Mouse (Mus musculus) macrophage (primary cell): ENCODE measurements at regions not wholly inside any gene's neighbourhood (a gene's known extent, or its start where the extent isn't known, plus 50 kb on each side); places are given as distances from the start of the nearest gene placed in this dataset.

Experiments used
- H3K27ac ChIP-seq: fragments of 350-480 bp; formaldehyde crosslinking; 2 replicates; pipeline ENCODE4 v1.9.0; 2021
- H3K36me3 ChIP-seq: fragments of 350-480 bp; formaldehyde crosslinking; 2 replicates; pipeline ENCODE4 v1.9.0; 2021; ENCODE audit errors: inconsistent target
- H3K4me3 ChIP-seq: fragments of 350-480 bp; formaldehyde crosslinking; 2 replicates; pipeline ENCODE4 v1.9.0; 2021; ENCODE audit errors: inconsistent target
- H3K79me2 ChIP-seq: fragments of 350-480 bp; formaldehyde crosslinking; 2 replicates; pipeline ENCODE4 v1.9.0; 2021; ENCODE audit errors: inconsistent target
- WGBS: methylation state at CpG from one replicate; pipeline ENCODE4 v1.1.7; 2026; ENCODE audit warnings: inconsistent platforms; ENCODE audit not compliant: missing documents; 5-methylcytosine and 5-hydroxymethylcytosine counted together

- Histone ChIP-seq H3K36me3 (no peaks in the 10 kb centered on the region), H3K79me2 (no peaks in the 10 kb centered on the region), H3K4me3 (no peak overlapping the region), H3K27ac (no peak overlapping the region)
- WGBS = 77% methylated on average over 10 of the region's 10 CpGs
Observed at GRCm38 (mm10) chr12:26176231-26176662, 238.8 kb downstream of the Rnf144a start.

DNA sequence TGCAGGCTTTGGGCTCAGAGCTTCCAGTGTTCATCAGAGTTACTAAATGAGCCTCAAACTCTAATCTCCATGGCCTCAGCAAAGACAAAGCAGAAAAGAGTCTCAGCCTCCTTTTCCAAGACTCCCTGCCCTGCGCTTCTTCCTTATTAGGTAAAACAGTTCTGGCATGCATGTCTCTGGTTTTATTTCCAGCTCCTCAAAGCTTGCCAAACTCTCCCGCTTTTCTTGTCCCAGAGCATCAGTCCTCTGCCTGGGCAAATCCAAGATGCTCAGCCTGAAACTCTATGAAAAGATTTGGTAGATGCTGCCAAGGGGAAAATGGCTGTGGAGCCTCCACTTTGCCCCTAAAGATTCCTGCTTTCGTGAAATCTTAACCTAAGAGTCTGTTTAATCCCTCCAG, 251.6 kb downstream of the Rnf144a start:
- WGBS = 95% methylated on average over 3 of the region's 3 CpGs

GRCm38 (mm10) chr12:26160861-26161615, 254.0 kb downstream of the Rnf144a start:
- Histone ChIP-seq H3K27ac (no peak overlapping the region), H3K4me3 (no peak overlapping the region), H3K79me2 (no peaks in the 10 kb centered on the region), H3K36me3 (no peaks in the 10 kb centered on the region)
- 95% methylated on average over 11 of the region's 11 CpGs for WGBS

More for the DNA sequence above, 251.6 kb downstream of the Rnf144a start:
- Histone ChIP-seq H3K79me2 (no peaks in the 10 kb centered on the region), H3K36me3 (no peaks in the 10 kb centered on the region), H3K4me3 (no peak overlapping the region), H3K27ac (no peak overlapping the region)

- no peak overlapping the region for H3K27ac ChIP-seq
- H3K36me3 ChIP-seq = no peaks in the 10 kb centered on the region
- H3K79me2 ChIP-seq = no peaks in the 10 kb centered on the region
- 82% methylated on average over 8 of the region's 8 CpGs for WGBS
- H3K4me3 ChIP-seq = no peak overlapping the region
Observed at GRCm38 (mm10) chr12:26152992-26153391, 262.1 kb downstream of the Rnf144a start.

DNA sequence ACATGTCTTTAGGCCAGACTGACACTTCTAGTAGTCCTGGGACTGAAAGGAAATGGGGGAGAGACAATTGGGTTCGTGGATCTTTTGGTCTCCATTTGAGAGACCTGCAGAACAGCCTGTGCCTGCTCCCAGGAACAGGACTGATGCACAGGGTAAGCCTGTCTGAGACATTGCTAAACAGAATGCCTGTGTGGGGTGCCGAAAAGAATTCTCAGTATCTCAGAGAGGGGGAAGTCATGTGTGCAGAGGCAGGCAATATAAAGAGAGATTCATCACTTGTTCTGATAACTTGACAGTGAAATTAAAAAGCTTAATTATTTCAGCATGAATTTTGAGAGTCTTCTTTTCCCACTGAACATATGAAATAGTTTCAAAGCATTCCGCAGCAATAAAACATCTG, 268.7 kb downstream of the Rnf144a start:
- 70% methylated on average over 3 of the region's 3 CpGs for WGBS
- no peak overlapping the region for H3K4me3 ChIP-seq
- H3K36me3 ChIP-seq = no peaks in the 10 kb centered on the region
- H3K79me2 ChIP-seq = no peaks in the 10 kb centered on the region
- H3K27ac ChIP-seq = no peak overlapping the region

GRCm38 (mm10) chr12:26145085-26145714, 269.9 kb downstream of the Rnf144a start:
- no peak overlapping the region for H3K4me3 ChIP-seq
- no peaks in the 10 kb centered on the region for H3K79me2 ChIP-seq
- no peak overlapping the region for H3K27ac ChIP-seq
- no peaks in the 10 kb centered on the region for H3K36me3 ChIP-seq
- WGBS = 46% methylated on average over 6 of the region's 6 CpGs

GRCm38 (mm10) chr12:26144616-26145015, 270.4 kb downstream of the Rnf144a start:
- Histone ChIP-seq H3K79me2 (no peaks in the 10 kb centered on the region), H3K27ac (no peak overlapping the region), H3K36me3 (no peaks in the 10 kb centered on the region), H3K4me3 (no peak overlapping the region)
- 73% methylated on average over 3 of the region's 3 CpGs for WGBS

GRCm38 (mm10) chr12:26143411-26143810, 271.6 kb downstream of the Rnf144a start:
- 72% methylated on average over 6 of the region's 6 CpGs for WGBS
- Histone ChIP-seq H3K4me3 (no peak overlapping the region), H3K36me3 (no peaks in the 10 kb centered on the region), H3K79me2 (no peaks in the 10 kb centered on the region), H3K27ac (no peak overlapping the region)

GRCm38 (mm10) chr12:26130811-26131210, 284.2 kb downstream of the Rnf144a start:
- H3K36me3 ChIP-seq = no peaks in the 10 kb centered on the region
- no peaks in the 10 kb centered on the region for H3K79me2 ChIP-seq
- WGBS = 94% methylated on average over 8 of the region's 8 CpGs
- no peak overlapping the region for H3K27ac ChIP-seq
- H3K4me3 ChIP-seq = no peak overlapping the region

- H3K4me3 ChIP-seq = no peak overlapping the region
- no peaks in the 10 kb centered on the region for H3K79me2 ChIP-seq
- WGBS = 91% methylated on average over 3 of the region's 3 CpGs
- H3K27ac ChIP-seq = no peak overlapping the region
- no peaks in the 10 kb centered on the region for H3K36me3 ChIP-seq
Observed at GRCm38 (mm10) chr12:26130011-26130410, 285.0 kb downstream of the Rnf144a start.

- Histone ChIP-seq H3K27ac (no peak overlapping the region), H3K4me3 (no peak overlapping the region), H3K79me2 (no peaks in the 10 kb centered on the region), H3K36me3 (no peaks in the 10 kb centered on the region)
- 74% methylated on average over 4 of the region's 4 CpGs for WGBS
Observed at GRCm38 (mm10) chr12:26129511-26129910, 285.5 kb downstream of the Rnf144a start.

- no peaks in the 10 kb centered on the region for H3K36me3 ChIP-seq
- H3K4me3 ChIP-seq = no peak overlapping the region
- H3K27ac ChIP-seq = no peak overlapping the region
- H3K79me2 ChIP-seq = no peaks in the 10 kb centered on the region
Observed at GRCm38 (mm10) chr12:26128851-26129250, 286.2 kb downstream of the Rnf144a start.

- Histone ChIP-seq H3K27ac (no peak overlapping the region), H3K79me2 (no peaks in the 10 kb centered on the region), H3K36me3 (no peaks in the 10 kb centered on the region), H3K4me3 (no peak overlapping the region)
- WGBS = 97% methylated on average over 9 of the region's 9 CpGs
Observed at GRCm38 (mm10) chr12:26126260-26126659, 288.8 kb downstream of the Rnf144a start.

- H3K4me3 ChIP-seq = no peak overlapping the region
- 78% methylated on average over 2 of the region's 2 CpGs for WGBS
Observed at GRCm38 (mm10) chr12:26124211-26124610, 290.8 kb downstream of the Rnf144a start.

DNA sequence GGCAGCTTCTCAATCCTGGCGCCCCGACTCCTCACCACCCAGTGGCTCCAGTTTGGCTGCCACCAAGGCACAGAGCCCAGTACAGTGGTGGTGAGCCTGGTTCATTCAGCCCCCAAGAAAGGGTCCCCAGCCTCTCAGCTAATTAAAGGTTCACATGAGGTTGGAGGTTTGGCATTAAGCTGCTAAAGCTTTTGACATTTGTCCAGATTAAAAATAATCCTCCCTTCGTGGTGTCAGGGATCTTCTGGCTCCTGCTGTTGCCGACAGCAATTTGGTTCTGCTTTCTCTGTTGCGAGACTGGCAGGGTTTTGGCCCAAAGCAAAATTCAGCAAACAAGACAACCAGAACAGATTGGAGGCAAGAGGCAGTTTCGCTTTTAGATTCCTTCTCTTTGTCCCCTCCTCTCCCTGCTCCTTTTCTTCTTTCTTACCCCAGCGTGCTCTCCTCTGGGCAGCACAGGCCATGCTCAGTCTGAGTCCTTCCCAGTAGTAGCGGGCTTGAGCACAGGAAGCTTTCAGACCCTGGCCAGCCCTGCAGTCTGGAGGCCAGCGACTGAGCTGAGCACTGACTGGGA, 299.6 kb downstream of the Rnf144a start:
- H3K79me2 ChIP-seq = no peaks in the 10 kb centered on the region
- no peak overlapping the region for H3K4me3 ChIP-seq
- H3K27ac ChIP-seq = no peak overlapping the region
- WGBS = 53% methylated on average over 9 of the region's 9 CpGs
- H3K36me3 ChIP-seq = no peaks in the 10 kb centered on the region

More at GRCm38 (mm10) chr12:26124211-26124610, 290.8 kb downstream of the Rnf144a start:
- H3K27ac ChIP-seq = no peak overlapping the region
- no peaks in the 10 kb centered on the region for H3K79me2 ChIP-seq
- no peaks in the 10 kb centered on the region for H3K36me3 ChIP-seq
